Mouse (Mus musculus) heart, postnatal 0 days (tissue): ENCODE data around the gene Cadm4. TPM values are rescaled to one million over a fixed set of nuclear protein-coding genes. Genes with fewer than 3 reads are reported as not detected.

Source experiments
- ATAC-seq: fragments of 200-750 bp; cut with Nextera tagmentation; 2 replicates; pipeline ENCODE4 v1.8.0; 2017; ENCODE audit warnings: low read depth, moderate number of reproducible peaks, moderate library complexity; ENCODE audit not compliant: insufficient read depth
- DNase-seq: peaks from one replicate; pipeline ENCODE4 v3.0.0-alpha.2; 2016; ENCODE audit warnings: low spot score
- H3K27ac ChIP-seq: fragments of 300-500 bp; sonication (generic); 2 replicates; pipeline ENCODE4 v1.5.1; 2014; ENCODE audit warnings: low read depth, mild to moderate bottlenecking
- H3K27me3 ChIP-seq: fragments of 300-500 bp; sonication (generic); 2 replicates; pipeline ENCODE4 v1.6.1; 2014; ENCODE audit warnings: low read length, mixed read lengths; ENCODE audit not compliant: control insufficient read depth, insufficient read depth
- H3K36me3 ChIP-seq: fragments of 300-500 bp; sonication (generic); replicated peaks from 2 replicates; pipeline ENCODE4 v1.6.1; 2014; ENCODE audit warnings: low read length, mixed read lengths; ENCODE audit not compliant: control insufficient read depth, insufficient read depth
- H3K4me1 ChIP-seq: fragments of 300-500 bp; sonication (generic); 2 replicates; pipeline ENCODE4 v1.6.1; 2014; ENCODE audit warnings: antibody characterized with exemption; ENCODE audit not compliant: control insufficient read depth, insufficient read depth
- H3K4me2 ChIP-seq: fragments of 300-500 bp; sonication (generic); 2 replicates; pipeline ENCODE4 v1.6.1; 2014; ENCODE audit warnings: low read depth, mild to moderate bottlenecking, low read length, moderate library complexity
- H3K4me3 ChIP-seq: fragments of 300-500 bp; sonication (generic); 2 replicates; pipeline ENCODE4 v1.5.1; 2014; ENCODE audit warnings: low read depth, low read length
- H3K9ac ChIP-seq: fragments of 300-500 bp; sonication (generic); replicated peaks from 2 replicates; pipeline ENCODE4 v1.6.1; 2014; ENCODE audit warnings: low read depth, low read length, mixed read lengths
- H3K9me3 ChIP-seq: fragments of 300-500 bp; sonication (generic); replicated peaks from 2 replicates; pipeline ENCODE4 v1.6.1; 2016; ENCODE audit warnings: low read length; ENCODE audit not compliant: control insufficient read depth
- CTCF ChIP-seq: IDR thresholded peaks from 2 replicates; pipeline ENCODE4 v1.5.1; 2016; ENCODE audit warnings: antibody characterized with exemption, control low read depth, low read depth
- EP300 ChIP-seq: IDR thresholded peaks from 2 replicates; pipeline ENCODE4 v1.6.1; 2016; ENCODE audit warnings: antibody characterized with exemption, low read depth
- WGBS: fragments of 180-500 bp; shearing (Covaris S2); extraction: QIAGEN DNeasy Blood & Tissue Kit; methylation state at CpG from one replicate; pipeline ENCODE4 v1.1.7; 2014; 5-methylcytosine and 5-hydroxymethylcytosine counted together
- polyA plus RNA-seq: library from polyadenylated mRNA; unstranded; fragments of >200 nt; fragmentation: Nextera tagmentation; extraction: Ambion mirVana; gene quantifications from 2 replicates; pipeline ENCODE4 v1.2.1, GENCODE M21; 2015
- total RNA-seq: library from RNA; depleted of rRNA; stranded (reverse); fragments of >200 nt; gene quantifications from 2 replicates; pipeline ENCODE4 v1.2.3, GENCODE M21; 2014; ENCODE audit warnings: low replicate concordance

Gene Cadm4
- total and polyA plus RNA-seq, 2 experiments from 2014 or later: 4.2 to 30.5 TPM

GRCm38 (mm10) chr7:24442313-24442712 is 39.5 kb upstream of the Cadm4 start:
- H3K9ac ChIP-seq: no peak overlapping the region
- no peaks in the 10 kb centered on the region for H3K36me3 ChIP-seq
- H3K9me3 ChIP-seq: no peaks in the 10 kb centered on the region
- WGBS: 49% methylated on average over 8 of the region's 8 CpGs
- peaks cover 4% of the 10 kb centered on the region for H3K4me1 ChIP-seq
- TF ChIP-seq CTCF: no peak
- no peak for TF ChIP-seq EP300
- no peak for ATAC-seq
- H3K4me2 ChIP-seq: no peak overlapping the region
- DNase-seq: no peak
- no peak overlapping the region for H3K4me3 ChIP-seq
- H3K27me3 ChIP-seq: no peaks in the 10 kb centered on the region
- no peak overlapping the region for H3K27ac ChIP-seq

GRCm38 (mm10) chr7:24445266-24445926 is 36.4 kb upstream of the Cadm4 start:
- H3K27me3 ChIP-seq: no peaks in the 10 kb centered on the region
- no peak overlapping the region for H3K27ac ChIP-seq
- TF ChIP-seq CTCF (no peak), EP300 (no peak)
- DNase-seq (no peak), ATAC-seq (no peak)
- H3K36me3 ChIP-seq: no peaks in the 10 kb centered on the region
- no peaks in the 10 kb centered on the region for H3K9me3 ChIP-seq
- no peak overlapping the region for H3K4me3 ChIP-seq
- H3K4me2 ChIP-seq: no peak overlapping the region
- 81% methylated on average over 9 of the region's 9 CpGs for WGBS
- H3K4me1 ChIP-seq: no peaks in the 10 kb centered on the region
- H3K9ac ChIP-seq: no peak overlapping the region

GRCm38 (mm10) chr7:24446697-24447340 is 35.0 kb upstream of the Cadm4 start:
- ATAC-seq (no peak), DNase-seq (no peak)
- no peaks in the 10 kb centered on the region for H3K27me3 ChIP-seq
- no peak overlapping the region for H3K9ac ChIP-seq
- H3K27ac ChIP-seq: no peak overlapping the region
- H3K4me1 ChIP-seq: no peaks in the 10 kb centered on the region
- no peaks in the 10 kb centered on the region for H3K36me3 ChIP-seq
- 65% methylated on average over 7 of the region's 7 CpGs for WGBS
- H3K4me3 ChIP-seq: no peak overlapping the region
- no peaks in the 10 kb centered on the region for H3K9me3 ChIP-seq
- H3K4me2 ChIP-seq: no peak overlapping the region
- no peak for TF ChIP-seq EP300
- TF ChIP-seq CTCF: no peak

- Histone ChIP-seq H3K27me3 (no peaks in the 10 kb centered on the region), H3K27ac (no peak overlapping the region), H3K36me3 (no peaks in the 10 kb centered on the region), H3K9ac (no peak overlapping the region), H3K4me2 (no peak overlapping the region), H3K9me3 (no peaks in the 10 kb centered on the region), H3K4me1 (no peaks in the 10 kb centered on the region), H3K4me3 (no peak overlapping the region)
- TF ChIP-seq EP300 (no peak), CTCF (no peak)
- ATAC-seq (0 out of 2 replicates have a peak, but pooled peaks have one; percentile 18), DNase-seq (peak; percentile 26)
- 44% methylated on average over 14 of the region's 14 CpGs for WGBS
Observed at GRCm38 (mm10) chr7:24448782-24449517, 32.9 kb upstream of the Cadm4 start.

GRCm38 (mm10) chr7:24450585-24451017 is 31.2 kb upstream of the Cadm4 start:
- no peaks in the 10 kb centered on the region for H3K9me3 ChIP-seq
- no peak overlapping the region for H3K9ac ChIP-seq
- TF ChIP-seq CTCF (no peak), EP300 (no peak)
- peak; percentile 39; the same call in 1 of the 2 replicates for ATAC-seq
- no peak overlapping the region for H3K4me2 ChIP-seq
- H3K27ac ChIP-seq: no peak overlapping the region
- no peak overlapping the region for H3K4me3 ChIP-seq
- H3K27me3 ChIP-seq: no peaks in the 10 kb centered on the region
- DNase-seq: no peak
- 40% methylated on average over 9 of the region's 9 CpGs for WGBS
- H3K36me3 ChIP-seq: no peaks in the 10 kb centered on the region
- no peaks in the 10 kb centered on the region for H3K4me1 ChIP-seq
